Mouse (Mus musculus): ENCODE data around the gene Dgkz.

The Dgkz gene

GRCm38 (mm10) chr2:91959544-91960410 is 15.9 kb downstream of the Dgkz start:
- no peak for DNase-seq

DNA sequence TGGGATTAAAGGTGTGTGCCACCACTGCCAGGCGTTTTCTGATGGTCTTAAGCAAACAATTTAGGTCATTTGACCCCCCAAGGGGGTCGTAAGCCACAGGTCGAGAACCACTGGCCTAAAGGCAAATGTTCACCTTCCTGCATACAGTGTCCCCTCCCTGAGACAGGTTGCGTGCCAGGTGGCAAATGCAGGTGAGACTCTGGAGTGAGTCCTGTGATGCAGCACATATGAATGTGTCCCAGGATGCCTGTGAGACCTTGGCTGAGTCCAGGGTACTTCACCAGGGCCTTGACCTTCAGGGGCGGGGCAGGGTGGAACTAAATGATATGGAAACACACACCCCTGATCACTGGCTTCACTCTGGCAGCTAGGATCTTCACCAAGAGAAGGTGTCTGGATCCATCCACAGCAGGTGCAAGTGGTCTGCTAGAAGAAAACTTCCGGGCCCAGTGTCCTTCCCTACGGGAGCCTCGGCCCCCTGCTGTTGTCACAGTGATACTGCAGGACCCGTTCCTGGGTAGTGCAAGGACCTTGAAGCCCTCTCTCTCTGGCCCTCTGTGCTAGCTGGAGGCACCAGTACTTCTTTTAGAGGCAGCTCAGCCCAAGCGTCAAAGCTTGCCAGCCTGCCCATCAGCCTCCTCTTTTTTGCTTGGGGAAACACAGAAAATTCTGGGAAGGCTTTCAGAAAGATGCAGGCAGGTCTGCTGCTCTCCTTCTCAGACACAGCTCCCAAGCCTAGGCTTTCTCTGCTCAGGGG is 16.8 kb downstream of the Dgkz start:
- DNase-seq, result no peak

DNA sequence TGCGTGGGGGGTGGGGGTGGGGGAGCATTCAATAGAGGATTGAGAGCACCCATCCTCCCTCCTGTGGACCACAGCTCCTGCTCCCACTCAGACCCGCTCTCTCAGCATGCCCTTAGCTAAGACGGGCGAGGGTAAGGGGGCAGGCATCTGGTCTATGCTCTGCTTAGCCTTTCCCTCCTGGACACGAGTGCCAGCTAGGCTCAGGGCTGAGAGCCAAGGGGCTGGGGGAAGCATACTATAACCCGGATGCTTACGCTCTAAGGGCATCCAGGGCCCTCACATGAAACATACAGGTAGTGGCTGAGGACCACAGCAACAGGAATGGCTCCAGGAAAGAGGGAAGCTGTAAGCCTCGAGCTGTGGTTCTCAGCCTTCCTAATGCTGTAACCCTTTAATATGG is 17.6 kb downstream of the Dgkz start:
- no peak for DNase-seq

- DNase-seq, result no peak
Observed at GRCm38 (mm10) chr2:91957096-91957495, 18.6 kb downstream of the Dgkz start.

DNA sequence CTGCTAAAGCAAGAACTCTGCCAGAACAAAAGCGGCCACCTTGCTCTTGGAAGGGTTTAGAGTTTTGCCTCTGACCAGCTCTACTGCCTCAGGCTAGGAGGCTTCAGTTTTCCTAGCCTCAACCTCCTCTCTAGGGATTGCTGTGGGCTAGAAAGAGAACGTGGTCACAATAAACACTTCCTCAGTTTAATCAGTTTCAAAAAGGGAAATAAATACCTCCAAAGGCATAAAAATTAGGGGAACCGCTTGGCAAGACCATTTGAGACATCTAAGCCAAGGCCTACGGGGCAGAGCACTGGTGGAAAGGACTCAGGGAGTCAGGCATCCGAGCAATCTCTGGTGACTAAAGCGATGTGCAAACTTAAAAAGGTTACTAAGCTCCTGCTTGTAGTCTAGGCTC is 19.8 kb downstream of the Dgkz start:
- no peak for DNase-seq

GRCm38 (mm10) chr2:91955121-91955591 is 20.5 kb downstream of the Dgkz start:
- no peak for DNase-seq

- DNase-seq, result peak; percentile 74 to 84
Observed at GRCm38 (mm10) chr2:91953825-91954224, 21.8 kb downstream of the Dgkz start.

DNA sequence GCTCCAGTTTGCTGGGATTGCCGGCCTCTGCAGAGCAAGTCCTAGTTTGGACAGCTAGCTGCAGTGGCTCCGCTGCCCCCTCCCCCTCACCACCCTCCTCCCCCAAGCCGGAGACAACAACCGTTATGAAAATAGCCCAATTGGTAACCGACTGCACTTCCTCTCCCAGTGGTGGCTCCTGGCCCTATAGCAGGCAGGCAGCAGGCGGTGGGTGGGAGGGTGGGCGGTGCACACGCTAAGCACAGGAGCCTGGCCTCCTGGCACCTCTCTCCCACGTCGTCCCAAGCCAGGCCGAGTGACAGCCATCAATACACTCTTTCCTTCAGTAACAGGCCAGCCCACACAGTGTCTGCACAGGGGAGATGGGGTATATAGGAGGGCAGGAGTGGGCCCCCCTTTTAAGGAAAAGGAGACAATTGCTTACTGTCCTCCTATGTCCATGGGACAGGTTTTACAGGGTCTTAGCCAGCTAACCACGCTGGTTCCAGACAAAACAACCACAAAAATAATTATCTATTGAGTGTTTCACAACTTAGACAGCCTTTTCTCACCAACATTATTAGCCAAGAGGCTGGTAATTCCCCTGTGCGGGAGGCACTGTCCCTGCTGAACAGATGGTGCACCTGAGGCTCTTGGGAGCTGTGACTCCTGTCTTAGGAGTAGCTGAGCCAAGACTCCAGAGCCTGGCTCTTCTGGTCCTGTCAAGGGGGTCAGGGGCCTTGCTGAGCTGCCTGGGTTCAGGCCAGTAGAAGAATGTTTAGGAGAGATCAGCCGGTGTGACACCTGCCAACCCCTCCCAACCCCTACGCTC is 25.2 kb downstream of the Dgkz start:
- no peak for DNase-seq

GRCm38 (mm10) chr2:91949411-91950274 is 26.0 kb downstream of the Dgkz start:
- DNase-seq, result peak; percentile 78 to 83

GRCm38 (mm10) chr2:91948792-91949241 is 26.8 kb downstream of the Dgkz start:
- DNase-seq, result no peak

DNA sequence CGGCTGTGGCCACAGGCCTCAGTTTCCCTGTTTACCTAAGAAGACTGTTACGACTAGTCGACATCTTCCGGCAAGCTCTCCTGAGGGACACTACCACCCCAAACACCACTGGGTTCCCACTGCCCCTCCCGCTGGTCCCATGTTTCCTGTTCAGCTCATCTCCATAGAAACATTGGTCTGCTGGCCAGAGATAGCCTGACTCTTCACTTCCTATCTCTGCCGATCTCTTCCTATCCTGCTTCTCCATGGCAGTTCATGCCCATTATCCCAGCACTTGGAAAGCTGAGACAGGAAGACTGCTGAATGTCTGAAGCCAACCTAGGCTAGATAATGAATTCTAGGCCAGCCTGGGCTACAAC is 27.5 kb downstream of the Dgkz start:
- no peak for DNase-seq

DNA sequence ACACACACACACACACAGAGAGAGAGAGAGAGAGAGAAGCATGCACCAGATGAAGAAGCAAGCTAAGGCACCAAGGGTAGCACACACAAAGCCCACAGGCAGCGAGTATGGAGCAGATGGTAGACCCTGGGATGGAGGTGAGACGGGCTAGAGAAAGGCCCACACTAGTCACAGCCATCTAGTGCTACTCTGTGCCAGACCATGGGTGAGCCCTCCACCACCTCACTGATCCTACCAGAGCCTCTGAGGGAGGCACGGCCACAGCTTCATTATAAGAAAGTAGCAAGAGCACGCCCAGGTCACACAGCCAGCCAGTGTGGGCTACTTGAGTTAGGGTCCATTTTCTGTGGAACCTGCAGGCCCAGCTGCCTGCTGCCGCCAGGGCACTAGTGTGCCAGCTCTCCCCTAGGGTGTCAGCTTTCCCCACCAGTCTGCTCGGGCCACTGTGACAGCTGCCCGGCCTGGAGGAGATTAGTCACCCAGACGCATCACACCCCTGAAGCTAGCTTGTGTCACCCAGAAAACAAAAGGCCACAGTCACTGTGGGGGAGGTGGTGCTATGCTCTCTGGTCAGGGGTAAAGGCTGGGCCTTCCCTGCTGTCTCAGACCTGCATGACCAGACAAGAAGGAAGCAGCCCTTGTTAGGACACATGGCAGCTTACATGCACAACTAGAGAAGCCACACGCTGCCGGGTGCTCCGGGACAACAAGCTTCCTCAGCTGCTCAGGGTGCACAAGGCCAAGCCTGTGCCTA is 28.1 kb downstream of the Dgkz start:
- no peak for DNase-seq

GRCm38 (mm10) chr2:91946836-91947235 is 28.8 kb downstream of the Dgkz start:
- no peak for DNase-seq

GRCm38 (mm10) chr2:91945483-91945882 is 30.2 kb downstream of the Dgkz start, which contains the start of gene Gm9821:
TSS of gene Gm9821 (plus strand) at chr2:91945703.
- DNase-seq, result no peak

DNA sequence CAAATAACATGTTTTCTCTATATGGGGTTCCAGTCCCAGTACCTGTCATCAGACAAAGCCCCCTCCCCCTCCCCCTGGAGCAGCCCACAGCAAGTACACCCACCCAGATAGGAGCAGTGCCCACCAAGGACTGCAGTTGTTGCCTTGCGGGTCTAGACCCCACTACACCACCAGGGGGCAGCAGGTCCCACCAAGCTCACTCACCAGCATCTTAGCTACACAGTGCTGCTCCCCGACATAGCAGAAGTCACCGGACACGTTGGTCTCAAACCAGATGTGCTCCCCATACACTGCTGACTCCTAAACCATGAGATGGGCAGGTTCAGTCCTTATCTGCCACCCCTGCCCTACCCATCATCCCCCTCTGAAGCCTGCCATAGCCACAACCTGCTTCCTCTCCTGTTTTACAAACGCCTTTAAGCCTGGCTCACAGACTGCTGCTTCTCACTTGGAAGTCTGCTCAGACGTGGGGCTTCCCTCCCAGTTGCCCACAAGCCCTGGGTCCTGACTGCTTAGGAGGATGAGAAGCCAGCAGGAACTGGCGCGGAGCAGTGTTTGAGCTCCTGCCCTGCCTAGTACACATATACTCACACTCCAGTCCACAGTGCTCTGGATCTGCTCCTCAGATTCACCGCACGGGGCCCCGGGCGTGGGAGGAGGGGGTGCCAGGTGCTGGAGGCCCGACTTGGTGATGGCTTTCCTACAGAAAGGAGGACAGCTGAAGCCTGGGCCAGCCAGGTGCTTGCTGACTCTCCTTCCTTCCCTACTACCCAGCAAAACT is 31.3 kb downstream of the Dgkz start:
- DNase-seq, result peak in 1 of 2 experiments; percentile 76

DNA sequence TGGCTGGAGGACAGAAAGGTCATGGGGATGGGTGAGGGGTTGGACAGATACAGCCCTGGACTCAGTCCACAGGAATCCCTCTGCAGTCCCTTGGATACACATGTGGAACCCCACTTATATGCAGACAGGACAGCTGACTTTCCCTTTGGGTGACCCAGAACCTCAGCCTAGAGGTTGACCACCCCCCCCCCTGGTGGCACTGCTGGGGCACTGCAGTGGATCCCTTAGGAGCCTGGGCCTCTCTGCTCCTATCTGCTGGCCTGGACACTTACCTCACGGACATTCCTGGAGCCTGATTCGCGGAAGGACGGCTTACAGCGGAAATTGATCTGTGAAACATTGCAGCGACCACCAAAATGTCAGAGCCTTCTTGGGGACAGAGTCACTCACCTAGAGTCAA is 33.3 kb downstream of the Dgkz start:
- DNase-seq, result no peak

DNA sequence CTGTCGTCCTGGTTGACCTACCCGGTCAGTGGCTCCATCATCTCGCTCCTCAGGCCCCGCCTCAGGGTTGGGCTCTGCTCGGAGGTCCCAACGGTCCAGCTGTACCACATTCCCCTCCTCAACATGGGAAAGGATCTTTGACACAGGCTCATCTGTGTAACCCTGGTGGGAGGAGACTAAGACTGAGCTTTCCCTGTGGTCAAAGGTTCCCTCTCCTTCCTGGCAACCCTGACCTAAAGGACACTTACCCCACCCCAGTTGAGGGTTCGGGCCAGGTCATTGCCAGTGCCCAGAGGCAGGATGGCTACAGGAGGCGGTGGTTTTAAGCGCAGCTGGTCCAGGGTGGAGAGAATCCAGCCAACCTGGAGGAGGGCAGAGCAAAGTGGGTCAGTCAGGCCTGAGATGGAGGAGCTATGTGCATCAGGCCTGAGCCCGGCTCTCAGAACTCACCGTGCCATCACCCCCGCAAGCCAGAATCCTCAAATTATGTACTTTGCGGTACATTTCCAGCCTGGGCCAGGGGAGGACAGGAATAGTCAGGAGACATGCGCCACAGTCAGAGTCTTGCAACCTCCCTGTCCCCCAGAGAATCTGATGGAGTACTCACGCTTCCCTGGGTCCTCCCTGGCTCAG is 36.2 kb downstream of the Dgkz start:
- peak; percentile 69 to 75 for DNase-seq

- no peak for DNase-seq
Observed at GRCm38 (mm10) chr2:91936154-91936553, 39.5 kb downstream of the Dgkz start.

DNA sequence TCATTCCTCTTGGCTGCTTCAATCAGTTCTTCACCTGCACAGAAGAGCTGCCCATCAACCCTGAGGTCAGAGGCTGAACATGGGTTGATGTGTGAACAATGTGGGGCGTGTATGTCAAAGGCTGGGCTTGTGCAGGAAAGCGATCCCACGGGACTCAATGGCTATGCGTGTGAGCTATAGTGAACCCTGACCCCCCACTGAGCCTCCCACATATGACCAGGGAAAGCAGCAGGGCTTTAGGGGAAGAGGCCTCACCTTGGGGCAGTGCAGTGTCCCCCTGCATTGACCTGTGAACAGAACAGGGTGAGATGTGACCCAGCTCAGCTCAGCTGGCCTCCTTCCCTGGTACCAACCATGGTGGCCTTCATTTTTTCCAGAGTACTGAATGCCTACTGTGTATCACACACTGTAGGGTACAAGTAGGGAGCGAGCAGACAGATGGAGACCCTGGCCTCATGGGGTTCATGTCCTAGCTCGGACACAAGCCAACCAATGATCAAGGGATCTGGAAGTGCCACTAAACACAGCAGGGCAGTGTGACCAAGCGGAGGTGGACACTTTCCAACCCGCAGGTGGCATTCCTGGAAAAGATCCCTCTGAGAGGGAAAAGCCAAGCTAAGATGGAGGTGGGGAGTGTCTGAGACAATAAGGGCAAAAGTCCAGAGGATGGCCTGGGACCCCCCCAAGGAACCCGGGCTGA is 40.7 kb downstream of the Dgkz start:
- no peak for DNase-seq

Measured in kidney, adult 8-10 months (tissue).